Mouse (Mus musculus): ENCODE measurements around the gene Sla2. TPM values are rescaled to one million over a fixed set of nuclear protein-coding genes. Genes with fewer than 3 reads are reported as not detected.
"Not testable (repeated sequence)": the region's sequence is repeated elsewhere in the genome, so short reads cannot be mapped to it uniquely, and the experiment has no call there.

The Sla2 gene
- total RNA-seq, 2 experiments from 2014 or later = not detected

- intact Hi-C loops (cut with DNase I) = loop anchor here (5.0 kb wide), 1 partner anchor 92 kb away; no protein-coding TSS in a partner anchor
- peak; percentile 76 to 79 for DNase-seq (ENCODE audit: extremely low spot score in 1 of 2, low spot score in 2 of 2)
Observed at GRCm38 (mm10) chr2:156904976-156905717, 18.2 kb upstream of the Sla2 start.

- DNase-seq (ENCODE audit: extremely low spot score in 1 of 2, low spot score in 2 of 2) = no peak
- intact Hi-C loops (cut with DNase I) = loop anchor here (5.0 kb wide), 1 partner anchor 94 kb away; no protein-coding TSS in a partner anchor
Observed at GRCm38 (mm10) chr2:156903367-156903766, 16.4 kb upstream of the Sla2 start.

GRCm38 (mm10) chr2:156902411-156902810, 15.4 kb upstream of the Sla2 start:
- intact Hi-C loops (cut with DNase I) = loop anchor here (5.0 kb wide), 1 partner anchor 95 kb away; no protein-coding TSS in a partner anchor
- not testable (repeated sequence) for DNase-seq (ENCODE audit: extremely low spot score in 1 of 2, low spot score in 2 of 2)

GRCm38 (mm10) chr2:156901883-156902282, 14.9 kb upstream of the Sla2 start:
- no peak for DNase-seq (ENCODE audit: extremely low spot score in 1 of 2, low spot score in 2 of 2)
- intact Hi-C loops (cut with DNase I) = loop anchor here (5.0 kb wide), 1 partner anchor 95 kb away; no protein-coding TSS in a partner anchor

- intact Hi-C loops (cut with DNase I) = loop anchor here (5.0 kb wide), 1 partner anchor 96 kb away; no protein-coding TSS in a partner anchor
Observed at GRCm38 (mm10) chr2:156901344-156901743, 14.4 kb upstream of the Sla2 start.

GRCm38 (mm10) chr2:156899184-156899583, 12.2 kb upstream of the Sla2 start:
- no peak for DNase-seq (ENCODE audit: extremely low spot score in 1 of 2, low spot score in 2 of 2)

More at GRCm38 (mm10) chr2:156901344-156901743, 14.4 kb upstream of the Sla2 start:
- no peak for DNase-seq (ENCODE audit: extremely low spot score in 1 of 2, low spot score in 2 of 2)

GRCm38 (mm10) chr2:156898374-156898773, 11.4 kb upstream of the Sla2 start:
- intact Hi-C loops (cut with DNase I) = no loop called here
- no peak for DNase-seq (ENCODE audit: extremely low spot score in 1 of 2, low spot score in 2 of 2)

More at GRCm38 (mm10) chr2:156899184-156899583, 12.2 kb upstream of the Sla2 start:
- intact Hi-C loops (cut with DNase I) = no loop called here

- DNase-seq (ENCODE audit: extremely low spot score in 1 of 2, low spot score in 2 of 2) = no peak
- intact Hi-C loops (cut with DNase I) = no loop called here
Observed at GRCm38 (mm10) chr2:156897034-156897433, 10.0 kb upstream of the Sla2 start.

GRCm38 (mm10) chr2:156896384-156896914, 9.5 kb upstream of the Sla2 start:
- intact Hi-C loops (cut with DNase I) = no loop called here
- DNase-seq (ENCODE audit: extremely low spot score in 1 of 2, low spot score in 2 of 2) = no peak

GRCm38 (mm10) chr2:156894496-156895265, 7.7 kb upstream of the Sla2 start:
- intact Hi-C loops (cut with DNase I) = no loop called here
- no peak for DNase-seq (ENCODE audit: extremely low spot score in 1 of 2, low spot score in 2 of 2)

GRCm38 (mm10) chr2:156892821-156893220, 5.8 kb upstream of the Sla2 start:
- no peak for DNase-seq (ENCODE audit: extremely low spot score in 1 of 2, low spot score in 2 of 2)
- intact Hi-C loops (cut with DNase I) = no loop called here

- intact Hi-C loops (cut with DNase I) = no loop called here
- DNase-seq (ENCODE audit: extremely low spot score in 1 of 2, low spot score in 2 of 2) = no peak
Observed at GRCm38 (mm10) chr2:156892240-156892639, 5.2 kb upstream of the Sla2 start.

GRCm38 (mm10) chr2:156888490-156888889, 1.5 kb upstream of the Sla2 start:
- DNase-seq (ENCODE audit: extremely low spot score in 1 of 2, low spot score in 2 of 2) = no peak
- intact Hi-C loops (cut with DNase I) = no loop called here

- DNase-seq (ENCODE audit: extremely low spot score in 1 of 2, low spot score in 2 of 2) = no peak
- intact Hi-C loops (cut with DNase I) = no loop called here
Observed at GRCm38 (mm10) chr2:156886084-156886631, 834 bp downstream of the Sla2 start.

- intact Hi-C loops (cut with DNase I); DNase-seq (ENCODE audit: extremely low spot score in 1 of 2, low spot score in 2 of 2): not testable (repeated sequence)
Observed at GRCm38 (mm10) chr2:156885666-156886065, 1.3 kb downstream of the Sla2 start.

- intact Hi-C loops (cut with DNase I) = no loop called here
- no peak for DNase-seq (ENCODE audit: extremely low spot score in 1 of 2, low spot score in 2 of 2)
Observed at GRCm38 (mm10) chr2:156884396-156885211, 2.4 kb downstream of the Sla2 start.

- intact Hi-C loops (cut with DNase I) = no loop called here
- no peak for DNase-seq (ENCODE audit: extremely low spot score in 1 of 2, low spot score in 2 of 2)
Observed at GRCm38 (mm10) chr2:156882431-156883001, 4.5 kb downstream of the Sla2 start.

- intact Hi-C loops (cut with DNase I) = loop anchor here (10.0 kb wide), 1 partner anchor 215 kb away; no protein-coding TSS in a partner anchor
- DNase-seq (ENCODE audit: extremely low spot score in 1 of 2, low spot score in 2 of 2) = no peak
Observed at GRCm38 (mm10) chr2:156879541-156879940, 7.5 kb downstream of the Sla2 start.

Measured in left cerebral cortex, postnatal 10 days (tissue).